9 mouse cellular contexts compared by ENCODE assay signal in the genomic region with DNA sequence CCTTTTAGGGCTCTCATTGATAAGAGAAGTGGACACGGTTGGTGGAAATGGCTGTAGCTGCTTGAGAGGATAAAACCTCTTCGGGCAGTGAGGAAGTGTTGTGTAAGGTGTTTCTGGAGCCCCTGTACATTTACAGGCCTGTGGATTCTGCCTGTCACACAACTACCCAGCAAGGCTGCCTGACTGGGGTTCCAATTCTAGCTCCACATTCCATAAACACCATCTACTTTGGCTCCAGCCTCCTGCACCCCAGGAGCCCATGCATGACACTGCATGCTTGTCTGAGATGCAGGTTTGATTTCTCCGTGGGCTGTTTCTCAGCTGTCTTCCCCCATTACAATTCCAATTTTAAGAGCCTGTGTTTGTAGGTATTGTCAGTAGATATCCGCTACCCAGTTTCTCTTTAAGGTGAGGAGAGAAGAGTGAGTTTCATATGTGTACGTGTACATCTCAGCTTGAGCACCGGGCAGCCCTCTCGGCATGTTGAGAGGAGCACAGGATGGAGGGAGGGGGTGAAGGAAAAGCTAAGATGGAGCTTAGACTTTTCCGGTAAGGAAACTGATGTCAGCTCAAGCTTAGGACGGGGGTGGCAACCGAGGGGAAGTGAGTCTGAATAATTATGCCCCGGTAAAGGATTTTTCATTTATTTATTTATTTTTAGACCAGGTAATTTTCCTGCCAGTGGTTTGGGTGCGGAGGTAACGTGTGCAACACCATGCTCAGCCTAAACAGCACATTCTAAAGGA. TPM values are rescaled to one million over a fixed set of nuclear protein-coding genes. Genes with fewer than 3 reads are reported as not detected.
A peak's percentile ranks its signal among the peaks of the same experiment; 100 is the strongest.
DNase-seq lines count a peak whose midpoint lies in the region; ATAC-seq and TF ChIP-seq lines count a peak whose summit lies in the region.
"Had no signal": no experiment of that assay in that cellular context is flagged by ENCODE, and none has a peak within 500 bp of the region (broad histone marks: within the 10 kb centered on the region; RNA-seq: fewer than 3 reads in every experiment).

No protein-coding gene starts in this region.

- WGBS in lung, embryonic 16.5 days = 32% methylated on average over 13 of the region's 13 CpGs
- 55% methylated on average over 13 of the region's 13 CpGs for WGBS in intestine, postnatal 0 days
- 15% methylated on average over 13 of the region's 13 CpGs for WGBS in olfactory bulb, adult 2 months

- H3K27ac ChIP-seq in lung, embryonic 16.5 days (ENCODE audit: low read length) = no peak overlapping the region
- no peak overlapping the region for H3K27ac ChIP-seq in intestine, postnatal 0 days (ENCODE audit: low read depth, low read length)
- H3K27ac ChIP-seq in olfactory bulb, adult 2 months (ENCODE audit: insufficient read depth, low read depth, low read length) = peak overlapping the region; percentile 37

- H3K4me1 ChIP-seq in lung, embryonic 16.5 days (replicated peaks; ENCODE audit: control insufficient read depth, insufficient read depth, low read length) = peaks cover 10% of the 10 kb centered on the region
- H3K4me1 ChIP-seq in intestine, postnatal 0 days (replicated peaks; ENCODE audit: control insufficient read depth, insufficient read depth, low read length) = no peaks in the 10 kb centered on the region
- peaks cover 19% of the 10 kb centered on the region for H3K4me1 ChIP-seq in olfactory bulb, adult 2 months (ENCODE audit: control insufficient read depth, insufficient read depth, low read length)

- DNase-seq in cerebellum, adult 11 months = no peak
- DNase-seq in lung, postnatal 10 days = no peak
- no peak for DNase-seq in left cerebral cortex, postnatal 10 days (ENCODE audit: extremely low spot score in 1 of 2, low spot score in 2 of 2)
- DNase-seq in spleen, postnatal 10 days (ENCODE audit: low spot score in 2 of 2) = no peak

- H3K27me3 ChIP-seq in lung, embryonic 16.5 days (ENCODE audit: control insufficient read depth, insufficient read depth, low read depth, low read length) = peaks cover 50% of the 10 kb centered on the region
- H3K27me3 ChIP-seq in intestine, postnatal 0 days (replicated peaks; ENCODE audit: control insufficient read depth, insufficient read depth, low read length) = peaks cover 46% of the 10 kb centered on the region

- peak overlapping the region; percentile 100; the same call in 1 of the 2 replicates for H3K4me2 ChIP-seq in lung, embryonic 16.5 days (ENCODE audit: low read depth, low read length)
- H3K4me2 ChIP-seq in intestine, postnatal 0 days (replicated peaks; ENCODE audit: low read depth) = peak overlapping the region; percentile 81

- no peak overlapping the region for H3K9ac ChIP-seq in lung, embryonic 16.5 days (ENCODE audit: low read length)
- H3K9ac ChIP-seq in intestine, postnatal 0 days (ENCODE audit: low read depth, low read length) = no peak overlapping the region

- intact Hi-C loops in left cerebral cortex, postnatal 10 days (cut with DNase I) = loop anchor here (5.0 kb wide), 1 partner anchor 66 kb away; no protein-coding TSS in a partner anchor

- no peak for TF ChIP-seq CTCF in intestine, postnatal 0 days (IDR thresholded peaks at IDR 0.05; ENCODE audit: low read depth)
- no peak for TF ChIP-seq CTCF in olfactory bulb, adult 2 months (IDR thresholded peaks at IDR 0.05; ENCODE audit: insufficient read depth, low read depth, low read length)

- no peak for TF ChIP-seq POLR2A in olfactory bulb, adult 2 months (IDR thresholded peaks at IDR 0.05; ENCODE audit: insufficient read depth, low read depth, low read length)

- peak; percentile 42; the same call in 1 of the 2 replicates for ATAC-seq in cerebellum, adult (ENCODE audit: insufficient number of reproducible peaks, low FRiP score, low TSS enrichment)
- no peak for ATAC-seq in lung, embryonic 16.5 days (ENCODE audit: low read depth)
- no peak for ATAC-seq in intestine, postnatal 0 days

- no peaks in the 10 kb centered on the region for H3K9me3 ChIP-seq in lung, embryonic 16.5 days (ENCODE audit: control insufficient read depth, low read length)
- no peaks in the 10 kb centered on the region for H3K9me3 ChIP-seq in intestine, postnatal 0 days (ENCODE audit: control insufficient read depth)

- peak overlapping the region; percentile 61 for H3K4me3 ChIP-seq in lung, embryonic 16.5 days (ENCODE audit: low read length)
- peak overlapping the region; percentile 46; the same call in 1 of the 2 replicates for H3K4me3 ChIP-seq in intestine, postnatal 0 days (ENCODE audit: low read depth, low read length)
- peak overlapping the region; percentile 72 for H3K4me3 ChIP-seq in olfactory bulb, adult 2 months (ENCODE audit: insufficient read depth, low read depth, low read length)

- no peaks in the 10 kb centered on the region for H3K36me3 ChIP-seq in lung, embryonic 16.5 days (ENCODE audit: control insufficient read depth, insufficient read depth, low read length)
- no peaks in the 10 kb centered on the region for H3K36me3 ChIP-seq in intestine, postnatal 0 days (ENCODE audit: control insufficient read depth, insufficient read depth)

RNA-seq across cellular contexts. Expression of gene Sptbn2, which starts 2.0 kb away (rescaled TPM):
- polyA plus RNA-seq in lung, embryonic 16.5 days (2015; fragmentation: Nextera tagmentation; extraction: Ambion mirVana) = 1.0 and 1.4 TPM in 2 replicates
- polyA plus RNA-seq in intestine, postnatal 0 days (2015; fragmentation: Nextera tagmentation; extraction: Ambion mirVana) = 0.27 and 0.31 TPM in 2 replicates
- 60.8 TPM in 1 of 2 replicates, not detected in the other for polyA plus RNA-seq in olfactory bulb, adult 2 months (2012; ENCODE audit: insufficient read depth, insufficient read length, low replicate concordance, missing spikeins)
- total RNA-seq in left cerebral cortex, postnatal 10 days (2021) = 100 to 1,000 TPM; 553 to 622 TPM

RNA-seq across cellular contexts. Expression of gene Gm960, which starts 14.5 kb away (rescaled TPM):
- 2.5 and 3.3 TPM in 2 replicates for polyA plus RNA-seq in lung, embryonic 16.5 days (2015; fragmentation: Nextera tagmentation; extraction: Ambion mirVana)
- polyA plus RNA-seq in intestine, postnatal 0 days (2015; fragmentation: Nextera tagmentation; extraction: Ambion mirVana) = 1.0 and 1.1 TPM in 2 replicates
- polyA plus RNA-seq in olfactory bulb, adult 2 months (2012; ENCODE audit: insufficient read depth, insufficient read length, low replicate concordance, missing spikeins) = not detected in 2 replicates
- total RNA-seq in left cerebral cortex, postnatal 10 days (2021) = 1 to 10 TPM; 2.7 to 3.0 TPM
- polyA plus RNA-seq: spleen, adult 2 months had no signal

RNA-seq across cellular contexts. Expression of gene Rbm4b, which starts 43.3 kb away (rescaled TPM):
- 57.6 and 58.7 TPM in 2 replicates for polyA plus RNA-seq in lung, embryonic 16.5 days (2015; fragmentation: Nextera tagmentation; extraction: Ambion mirVana)
- 17.0 and 18.3 TPM in 2 replicates for polyA plus RNA-seq in intestine, postnatal 0 days (2015; fragmentation: Nextera tagmentation; extraction: Ambion mirVana)
- not detected in 2 replicates for polyA plus RNA-seq in olfactory bulb, adult 2 months (2012; ENCODE audit: insufficient read depth, insufficient read length, low replicate concordance, missing spikeins)
- 10 to 100 TPM; 12.4 to 14.2 TPM for total RNA-seq in left cerebral cortex, postnatal 10 days (2021)

Comparison
In these comparisons a context has a peak if more than half of its experiments do, and no peak if none do; other contexts are left out.
1. RNA of gene Rbm4b, which starts 43.3 kb away (polyA plus RNA-seq): 57.6 to 58.7 TPM in lung, embryonic 16.5 days and 17.0 to 18.3 TPM in intestine, postnatal 0 days; not detected in olfactory bulb, adult 2 months; every median in the first group is over 10 times any median in the second.
2. Peak in every context shown above with its lines, with median percentiles within 50 percentile points of each other: H3K4me3 ChIP-seq.